Mouse (Mus musculus) spleen, adult 2 months (tissue): ENCODE measurements around the gene Ube2m. TPM values are rescaled to one million over a fixed set of nuclear protein-coding genes. Genes with fewer than 3 reads are reported as not detected.
"Not testable (repeated sequence)": the region's sequence is repeated elsewhere in the genome, so short reads cannot be mapped to it uniquely, and the experiment has no call there.

Experiments
- DNase-seq, 2 experiments: peaks; one replicate each; pipeline versions ENCODE4 v3.0.0 to v3.0.0-alpha.2; 2012 to 2021; ENCODE audit warnings: low spot score in 2 of 2, low read depth in 1 of 2
- H3K27ac ChIP-seq: fragments of 200-500 bp; 2 replicates; pipeline ENCODE4 v1.5.1; 2012; ENCODE audit warnings: low read length, inconsistent platforms; ENCODE audit not compliant: insufficient read depth
- H3K27me3 ChIP-seq: fragments of 200-500 bp; 2 replicates; pipeline ENCODE4 v1.6.1; 2012; ENCODE audit warnings: mild to moderate bottlenecking, moderate library complexity, low read length, inconsistent platforms; ENCODE audit not compliant: control insufficient read depth, insufficient read depth
- H3K36me3 ChIP-seq: fragments of 200-500 bp; 2 replicates; pipeline ENCODE4 v1.6.1; 2012; ENCODE audit warnings: mild to moderate bottlenecking, low read length, inconsistent platforms; ENCODE audit not compliant: control insufficient read depth, insufficient read depth
- H3K4me1 ChIP-seq: fragments of 200-500 bp; 2 replicates; pipeline ENCODE4 v1.6.1; 2011; ENCODE audit warnings: inconsistent platforms; ENCODE audit not compliant: control insufficient read depth, insufficient read depth, insufficient read length
- H3K4me3 ChIP-seq: fragments of 200-500 bp; 2 replicates; pipeline ENCODE4 v1.5.1; 2011; ENCODE audit warnings: mild to moderate bottlenecking, inconsistent platforms; ENCODE audit not compliant: insufficient read depth, insufficient read length; ENCODE audit errors: extremely low read depth
- CTCF ChIP-seq: fragments of 200-500 bp; IDR thresholded peaks from 2 replicates; pipeline ENCODE4 v1.5.1; 2011; ENCODE audit warnings: mild to moderate bottlenecking, inconsistent platforms; ENCODE audit not compliant: insufficient read depth, insufficient read length, insufficient replicate concordance; ENCODE audit errors: extremely low read depth
- POLR2A ChIP-seq: fragments of 200-500 bp; IDR thresholded peaks from 2 replicates; pipeline ENCODE4 v1.6.1; 2011; ENCODE audit warnings: low read depth, low read length, inconsistent platforms
- WGBS: fragments of 180-500 bp; shearing (Covaris S2); methylation state at CpG from one replicate; pipeline ENCODE4 v1.1.7; 2018; 5-methylcytosine and 5-hydroxymethylcytosine counted together
- polyA plus RNA-seq: library from polyadenylated mRNA; depleted of rRNA; stranded (reverse); fragments of >200 nt; gene quantifications from 2 replicates; pipeline ENCODE4 v1.2.3, GENCODE M21; 2012; rRNA removed

Ube2m gene
- 62.7 and 90.8 TPM in 2 replicates for polyA plus RNA-seq

DNA sequence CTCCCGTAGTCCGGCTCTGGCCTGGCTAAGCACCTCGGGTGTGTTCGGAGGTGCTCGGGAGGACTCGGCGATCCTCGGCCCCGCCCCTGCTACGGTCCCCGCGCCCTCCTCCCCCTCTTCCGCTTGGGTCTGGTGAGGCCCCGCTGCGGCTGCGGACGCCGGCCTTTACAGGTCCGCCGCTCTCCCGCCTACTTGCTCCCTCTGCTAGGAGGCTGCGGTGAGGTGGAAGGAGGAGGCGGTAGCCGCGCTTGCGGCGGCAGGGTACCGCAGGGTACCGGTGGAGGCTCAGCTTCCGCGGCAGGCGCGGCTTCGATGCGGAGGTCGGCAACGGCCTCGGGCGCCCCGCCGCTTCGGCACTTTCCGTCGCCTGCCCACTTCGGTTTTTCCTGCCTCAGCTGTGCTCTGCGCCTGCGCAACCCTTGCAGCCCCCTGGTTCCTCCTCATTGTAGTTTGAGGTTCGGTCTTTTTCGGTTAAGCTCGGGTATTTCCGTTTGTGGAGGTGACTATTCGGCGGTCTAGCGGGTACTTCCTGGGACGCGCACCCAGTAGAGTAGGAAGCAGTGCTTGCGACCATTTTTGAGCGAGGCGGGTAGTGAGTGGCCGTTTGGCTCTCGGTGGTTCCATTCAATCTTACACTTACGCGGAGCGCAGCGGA, at the start of gene Ube2m:
Gene Ube2m (minus strand): TSS at position 375 of the 655 bp plus-strand sequence.
- WGBS: under 1% methylated on average over 59 of the region's 65 CpGs
- H3K4me1 ChIP-seq: peaks cover 14% of the 10 kb centered on the region; the same call in 1 of the 2 replicates
- peak; percentile 98 to 99 for DNase-seq

GRCm38 (mm10) chr7:13072293-13072692, 34.2 kb upstream of the Ube2m start:
- no peak for DNase-seq
- Histone ChIP-seq H3K36me3 (no peaks in the 10 kb centered on the region), H3K4me3 (no peak overlapping the region), H3K27ac (no peak overlapping the region), H3K27me3 (no peaks in the 10 kb centered on the region), H3K4me1 (no peaks in the 10 kb centered on the region)
- 64% methylated on average over 5 of the region's 5 CpGs for WGBS
- TF ChIP-seq POLR2A (no peak), CTCF (no peak)

More for the DNA sequence above, at the start of gene Ube2m:
- TF ChIP-seq POLR2A: peak; percentile 97
- TF ChIP-seq CTCF: no peak
- Histone ChIP-seq H3K4me3 (peak within 1 kb of the TSS; percentile 100), H3K27me3 (no peaks in the 10 kb centered on the region), H3K36me3 (peaks cover 8% of the 10 kb centered on the region), H3K27ac (peak within 1 kb of the TSS; percentile 100)

- H3K36me3 ChIP-seq, H3K27me3 ChIP-seq, H3K27ac ChIP-seq, DNase-seq, H3K4me3 ChIP-seq, H3K4me1 ChIP-seq: not testable (repeated sequence)
- 49% methylated on average over 2 of the region's 2 CpGs for WGBS
These were observed 25.3 kb upstream of the Ube2m start for GRCm38 (mm10) chr7:13063399-13063798.

DNA sequence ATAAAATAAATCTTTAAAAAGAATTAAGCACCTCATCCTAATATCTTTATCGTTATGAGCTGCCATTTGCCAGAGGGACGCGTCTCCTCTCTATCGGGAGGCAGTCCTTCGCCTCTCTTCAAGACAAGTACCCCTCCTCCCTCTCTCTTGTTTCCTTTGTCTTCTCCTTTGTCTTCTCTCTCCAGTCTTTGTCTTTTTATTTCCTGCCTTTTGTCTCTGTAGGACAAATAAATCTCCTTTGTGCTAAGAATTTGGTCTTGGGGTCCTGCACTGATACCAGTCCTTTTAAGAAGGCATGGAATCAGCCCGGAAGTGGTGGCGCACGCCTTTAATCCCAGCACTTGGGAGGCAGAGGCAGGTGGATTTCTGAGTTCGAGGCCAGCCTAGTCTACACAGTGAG, 21.5 kb upstream of the Ube2m start:
- no peak for DNase-seq
- Histone ChIP-seq H3K4me1 (no peaks in the 10 kb centered on the region), H3K4me3 (no peak overlapping the region), H3K27ac (no peak overlapping the region), H3K27me3 (no peaks in the 10 kb centered on the region), H3K36me3 (no peaks in the 10 kb centered on the region)
- WGBS: 94% methylated on average over 9 of the region's 9 CpGs
- no peak for TF ChIP-seq CTCF
- TF ChIP-seq POLR2A: no peak

DNA sequence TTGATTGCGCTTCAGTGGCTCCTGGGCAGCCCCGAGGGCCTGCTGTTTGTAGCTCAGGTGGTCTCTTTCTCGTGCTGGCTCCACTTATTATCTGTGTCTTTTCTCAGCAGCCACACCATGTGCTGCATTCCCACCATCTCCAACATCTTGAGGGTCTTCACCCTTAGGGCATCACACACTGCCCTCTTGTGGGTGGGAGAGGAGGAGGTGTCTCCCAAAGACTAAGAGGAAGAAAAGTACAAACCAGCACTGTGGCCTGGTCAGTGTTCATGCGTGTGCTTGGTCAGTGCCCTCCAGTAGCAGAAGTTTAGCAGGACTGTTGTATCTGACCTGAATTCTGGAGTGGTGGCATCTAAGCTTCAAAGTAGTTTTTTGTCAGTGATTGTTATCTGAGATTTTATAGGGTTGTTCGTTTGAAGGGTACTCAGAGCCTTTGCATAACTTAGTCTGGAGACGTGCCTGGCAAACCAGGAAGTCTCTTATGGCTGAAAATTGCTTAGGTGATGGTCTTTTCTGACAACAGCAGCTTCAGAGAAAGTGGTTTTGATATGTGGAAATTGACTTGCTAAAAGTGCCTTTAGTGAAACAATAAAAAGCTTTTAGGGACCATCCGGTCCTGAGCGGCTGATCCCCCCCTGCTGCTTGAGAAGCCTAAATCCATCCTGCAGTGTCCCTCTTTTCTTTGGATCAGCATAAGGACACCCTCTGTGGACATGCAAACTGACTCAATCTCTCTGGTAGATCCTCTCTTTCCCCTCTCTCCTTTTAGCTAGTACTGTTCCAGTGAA, 19.0 kb upstream of the Ube2m start:
- no peak overlapping the region for H3K4me3 ChIP-seq
- no peaks in the 10 kb centered on the region for H3K36me3 ChIP-seq
- 78% methylated on average over 8 of the region's 8 CpGs for WGBS
- H3K27ac ChIP-seq: no peak overlapping the region
- no peak for TF ChIP-seq CTCF
- TF ChIP-seq POLR2A: no peak
- H3K4me1 ChIP-seq: no peaks in the 10 kb centered on the region
- DNase-seq: no peak
- no peaks in the 10 kb centered on the region for H3K27me3 ChIP-seq

DNA sequence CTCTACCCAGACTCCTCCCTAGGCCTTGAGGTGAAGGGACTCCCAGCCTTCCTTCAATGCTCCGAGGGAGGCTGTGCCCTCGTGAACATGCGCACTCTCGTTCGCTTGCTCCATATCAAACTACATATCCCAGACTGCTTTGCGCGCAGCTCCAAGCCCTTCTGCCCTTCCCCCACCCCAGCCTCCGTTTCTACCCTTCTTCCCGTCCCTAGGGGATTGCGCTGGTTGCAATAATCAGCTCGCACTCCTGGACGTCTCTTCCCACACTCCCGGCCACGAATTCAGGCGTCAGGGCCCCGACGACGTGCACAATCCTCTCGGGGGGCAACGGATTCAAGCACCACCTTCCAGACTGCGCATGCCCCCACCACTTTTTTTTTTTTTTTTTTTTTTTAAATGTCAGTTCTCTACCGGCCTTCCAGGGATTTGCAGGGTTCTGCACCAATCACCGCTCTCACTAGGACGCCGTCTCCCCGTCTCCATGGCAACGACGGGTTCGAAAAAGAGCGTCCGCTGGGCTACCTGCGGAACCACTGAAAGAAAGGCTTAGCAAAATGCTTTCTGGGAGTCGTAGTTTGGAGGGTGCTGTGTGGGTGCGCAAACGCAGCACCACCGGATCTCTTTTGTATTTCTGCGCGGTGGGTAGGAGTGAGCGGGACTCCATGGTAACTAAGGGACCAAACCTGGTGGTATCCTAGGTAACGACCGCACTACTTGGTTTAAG, 16.4 kb upstream of the Ube2m start, which contains the start of gene Mzf1:
Gene Mzf1 (minus strand): TSS at position 478 of the 724 bp plus-strand sequence.
- TF ChIP-seq POLR2A (peak; percentile 72), CTCF (no peak)
- peak within 1 kb of the TSS; percentile 78 for H3K27ac ChIP-seq
- H3K4me3 ChIP-seq: peak within 1 kb of the TSS; percentile 81
- DNase-seq: peak; percentile 90 to 94
- no peaks in the 10 kb centered on the region for H3K4me1 ChIP-seq
- H3K36me3 ChIP-seq: no peaks in the 10 kb centered on the region
- under 1% methylated on average over 41 of the region's 41 CpGs for WGBS
- no peaks in the 10 kb centered on the region for H3K27me3 ChIP-seq
